Mouse (Mus musculus) embryo, embryonic 11 days (tissue): ENCODE results near the gene Mylip.

Experiments used
- DNase-seq: peaks from one replicate; pipeline ENCODE4 v3.0.0-alpha.2; 2015

Gene Mylip

GRCm38 (mm10) chr13:45440226-45440625 is 50.7 kb downstream of the Mylip start:
- DNase-seq: no peak

GRCm38 (mm10) chr13:45442451-45442850 is 52.9 kb downstream of the Mylip start:
- peak; percentile 71 for DNase-seq

- no peak for DNase-seq
Observed at GRCm38 (mm10) chr13:45442918-45443535, 53.5 kb downstream of the Mylip start.

GRCm38 (mm10) chr13:45444220-45444619 is 54.7 kb downstream of the Mylip start:
- no peak for DNase-seq

GRCm38 (mm10) chr13:45444652-45445051 is 55.1 kb downstream of the Mylip start:
- DNase-seq: no peak

DNA sequence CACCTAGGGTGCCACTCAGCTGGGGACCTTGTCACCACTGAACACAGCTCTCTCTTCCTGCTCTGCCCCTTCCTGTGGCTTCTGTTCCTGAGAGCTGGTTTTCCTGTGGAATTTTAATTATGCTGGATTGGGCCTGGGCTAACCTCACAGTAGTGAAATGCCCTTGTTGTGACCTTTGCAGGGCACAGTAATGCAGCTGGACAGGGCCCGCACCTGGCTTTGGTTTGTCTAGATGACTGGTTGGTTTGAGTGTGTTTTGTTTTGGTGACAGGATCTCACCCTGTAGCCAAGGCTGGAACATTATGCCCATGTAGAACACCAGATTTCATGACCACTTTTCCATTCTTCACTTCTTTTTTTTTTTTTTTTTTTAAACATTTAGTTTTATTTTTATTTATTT is 57.1 kb downstream of the Mylip start:
- DNase-seq: peak; percentile 56

DNA sequence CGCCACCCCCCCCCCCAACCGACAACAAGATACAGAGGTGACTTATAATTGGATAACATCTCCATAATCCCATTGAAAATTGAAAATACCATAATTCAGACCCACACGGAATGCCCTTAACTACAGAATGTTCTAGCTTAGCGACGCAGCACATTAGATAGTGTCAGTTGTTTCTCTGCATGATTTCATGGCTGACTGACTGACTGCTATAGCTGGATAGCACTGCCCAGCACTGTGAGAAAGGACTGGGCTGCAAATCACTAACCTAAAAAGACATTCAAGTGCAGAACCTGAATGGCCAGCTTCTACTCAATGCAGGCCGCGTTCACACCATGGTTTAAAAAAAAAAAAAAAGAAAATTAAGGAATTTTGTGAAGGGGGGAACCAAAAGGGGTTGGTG is 62.9 kb downstream of the Mylip start:
- no peak for DNase-seq

DNA sequence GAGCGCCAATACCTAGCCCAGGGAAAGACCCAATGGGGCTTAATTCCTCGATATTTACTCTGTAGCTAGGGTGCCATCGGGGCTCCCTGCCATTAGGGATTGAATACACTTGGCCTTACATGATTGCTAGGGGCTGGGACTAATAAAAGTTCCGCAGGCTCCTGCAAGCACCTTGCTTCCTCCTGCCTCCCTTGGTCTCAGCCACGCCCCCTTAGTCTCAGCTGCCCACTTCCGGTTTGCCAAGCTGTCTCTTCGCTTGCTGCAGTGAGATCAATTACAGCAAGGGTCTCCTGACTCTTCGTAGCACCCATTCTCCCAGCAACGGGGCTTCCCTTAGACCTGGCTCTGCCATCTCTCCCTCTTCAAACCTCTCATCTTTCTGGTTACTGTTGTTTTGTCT is 63.5 kb downstream of the Mylip start:
- DNase-seq: no peak

- no peak for DNase-seq
Observed at GRCm38 (mm10) chr13:45454044-45454443, 64.5 kb downstream of the Mylip start.

- peak; percentile 52 for DNase-seq
Observed at GRCm38 (mm10) chr13:45454641-45455040, 65.1 kb downstream of the Mylip start.

DNA sequence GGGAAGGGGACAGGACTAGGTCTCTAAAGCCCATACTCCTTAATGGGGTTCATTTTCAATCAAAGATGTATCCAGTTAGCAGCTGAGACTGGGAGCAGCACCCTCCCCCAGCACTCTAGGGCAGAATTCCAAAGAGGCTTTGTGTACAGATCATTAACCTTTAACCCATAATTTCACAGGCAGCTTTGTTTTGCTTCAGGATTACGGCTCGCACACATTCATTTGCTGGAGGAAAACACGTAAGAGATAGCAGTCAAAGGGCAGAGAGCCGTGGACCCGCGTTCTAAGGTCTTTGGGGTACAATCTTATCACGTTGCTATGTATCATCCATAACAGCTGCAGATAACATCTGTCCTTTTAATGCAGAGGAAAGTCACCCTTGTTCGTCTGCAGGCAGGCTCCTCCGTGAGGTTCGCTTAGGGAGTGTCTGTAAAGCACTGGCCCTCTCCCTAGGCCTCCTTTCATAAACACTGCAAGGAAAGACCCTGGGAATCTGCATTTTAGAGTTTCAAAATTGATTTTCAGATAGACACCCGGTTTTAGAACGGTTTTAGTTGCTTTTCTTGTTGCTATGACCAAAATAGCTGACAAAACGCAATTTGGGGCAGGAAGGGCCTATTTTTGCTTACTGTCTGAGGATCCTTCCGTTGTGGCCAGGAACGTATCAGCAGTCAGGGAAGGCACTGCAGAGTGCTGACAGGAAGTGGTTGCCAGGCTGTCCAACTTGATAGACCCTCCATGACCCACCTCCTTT is 65.7 kb downstream of the Mylip start:
- peak; percentile 70 for DNase-seq

DNA sequence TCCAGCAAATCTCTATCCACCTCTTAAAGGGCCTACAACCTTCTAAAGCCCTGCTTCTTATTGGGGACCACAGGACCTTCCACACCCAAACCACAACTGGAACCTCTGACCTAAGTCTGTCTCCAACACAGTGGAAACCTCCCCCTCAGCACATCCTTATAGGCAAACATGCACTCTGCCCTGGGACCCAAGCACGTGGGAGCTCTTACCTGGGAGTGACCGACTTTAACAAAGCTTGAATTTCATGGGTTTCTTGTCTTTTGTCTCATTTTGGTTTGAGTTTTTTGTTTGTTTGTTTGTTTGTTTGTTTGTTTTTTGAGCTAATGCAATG is 66.3 kb downstream of the Mylip start:
- DNase-seq: no peak

GRCm38 (mm10) chr13:45457459-45457858 is 67.9 kb downstream of the Mylip start:
- no peak for DNase-seq

GRCm38 (mm10) chr13:45460177-45460576 is 70.6 kb downstream of the Mylip start:
- no peak for DNase-seq

- no peak for DNase-seq
Observed at GRCm38 (mm10) chr13:45461370-45461958, 71.9 kb downstream of the Mylip start.
